Mouse (Mus musculus) gonadal fat pad, adult 2 months (tissue): Measurements from ENCODE around the gene Acot7. TPM values are rescaled to one million over a fixed set of nuclear protein-coding genes. Genes with fewer than 3 reads are reported as not detected.

Source experiments
- DNase-seq: peaks from one replicate; pipeline ENCODE4 v3.0.0-alpha.2; 2012; ENCODE audit warnings: low read depth
- polyA plus RNA-seq: library from polyadenylated mRNA; depleted of rRNA; stranded (reverse); fragments of >200 nt; gene quantifications from 2 replicates; pipeline ENCODE4 v1.2.3, GENCODE M21; 2012; rRNA removed

Gene Acot7
- polyA plus RNA-seq, result 25.6 and 27.3 TPM in 2 replicates

- no peak for DNase-seq
These were observed at the start of gene Acot7 for GRCm38 (mm10) chr4:152177537-152178343. Acot7 (plus strand) TSS chr4:152178134.

GRCm38 (mm10) chr4:152128784-152129183 is 49.1 kb upstream of the Acot7 start:
- DNase-seq, result no peak

DNA sequence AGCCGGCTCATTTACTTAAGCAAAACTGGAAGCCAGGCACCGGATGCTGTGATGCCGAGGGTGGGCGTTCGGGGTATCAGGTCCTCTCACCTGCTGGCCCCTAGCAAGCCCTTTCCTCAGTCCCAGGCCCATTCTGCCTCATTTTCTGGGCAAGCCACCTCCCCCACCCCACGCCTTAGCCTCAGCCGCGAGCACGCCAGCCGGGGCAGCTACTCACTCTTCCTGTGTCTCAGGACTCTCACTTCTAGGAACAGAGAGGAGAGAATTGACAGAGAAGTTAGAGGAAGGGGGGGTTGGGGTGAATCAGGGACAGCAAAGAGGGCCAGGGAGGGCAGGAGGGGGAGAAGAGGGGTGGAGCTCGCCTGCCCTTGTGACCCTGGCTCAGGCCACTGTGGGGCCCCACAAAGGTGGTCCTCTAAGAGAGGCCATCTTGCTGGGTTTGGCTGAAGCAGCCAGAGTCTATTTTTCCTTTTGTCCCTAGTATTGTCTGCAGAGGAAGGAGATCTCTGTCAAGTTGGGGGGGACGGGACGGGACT is 48.5 kb upstream of the Acot7 start:
- no peak for DNase-seq

GRCm38 (mm10) chr4:152130771-152131653 is 46.9 kb upstream of the Acot7 start:
- DNase-seq, result no peak

GRCm38 (mm10) chr4:152131809-152132771 is 45.8 kb upstream of the Acot7 start:
- no peak for DNase-seq

DNA sequence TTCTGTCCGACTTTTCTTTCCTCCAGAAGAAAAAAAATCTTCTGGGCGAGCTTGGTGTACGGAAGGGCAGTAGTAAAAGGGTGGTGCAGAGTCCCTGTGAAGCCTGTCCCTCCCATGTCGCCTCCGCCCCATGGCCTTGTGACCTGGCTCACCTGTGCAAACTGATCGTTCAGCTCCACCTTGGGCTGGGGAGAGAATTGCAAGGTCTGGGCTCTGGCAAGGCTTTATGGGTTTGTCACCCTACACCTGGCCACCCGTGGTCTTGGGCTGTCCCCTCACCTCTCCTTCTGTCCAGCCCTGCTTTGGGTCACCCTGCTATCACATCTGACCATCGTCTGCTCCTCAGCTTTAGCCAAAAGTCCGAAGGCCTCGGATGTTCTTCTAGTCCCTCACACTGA is 45.2 kb upstream of the Acot7 start:
- no peak for DNase-seq

GRCm38 (mm10) chr4:152133213-152133612 is 44.7 kb upstream of the Acot7 start:
- no peak for DNase-seq

- DNase-seq, result no peak
These were observed 43.4 kb upstream of the Acot7 start for GRCm38 (mm10) chr4:152134507-152134906.

- DNase-seq, result no peak
These were observed 42.6 kb upstream of the Acot7 start for GRCm38 (mm10) chr4:152135363-152135762.

DNA sequence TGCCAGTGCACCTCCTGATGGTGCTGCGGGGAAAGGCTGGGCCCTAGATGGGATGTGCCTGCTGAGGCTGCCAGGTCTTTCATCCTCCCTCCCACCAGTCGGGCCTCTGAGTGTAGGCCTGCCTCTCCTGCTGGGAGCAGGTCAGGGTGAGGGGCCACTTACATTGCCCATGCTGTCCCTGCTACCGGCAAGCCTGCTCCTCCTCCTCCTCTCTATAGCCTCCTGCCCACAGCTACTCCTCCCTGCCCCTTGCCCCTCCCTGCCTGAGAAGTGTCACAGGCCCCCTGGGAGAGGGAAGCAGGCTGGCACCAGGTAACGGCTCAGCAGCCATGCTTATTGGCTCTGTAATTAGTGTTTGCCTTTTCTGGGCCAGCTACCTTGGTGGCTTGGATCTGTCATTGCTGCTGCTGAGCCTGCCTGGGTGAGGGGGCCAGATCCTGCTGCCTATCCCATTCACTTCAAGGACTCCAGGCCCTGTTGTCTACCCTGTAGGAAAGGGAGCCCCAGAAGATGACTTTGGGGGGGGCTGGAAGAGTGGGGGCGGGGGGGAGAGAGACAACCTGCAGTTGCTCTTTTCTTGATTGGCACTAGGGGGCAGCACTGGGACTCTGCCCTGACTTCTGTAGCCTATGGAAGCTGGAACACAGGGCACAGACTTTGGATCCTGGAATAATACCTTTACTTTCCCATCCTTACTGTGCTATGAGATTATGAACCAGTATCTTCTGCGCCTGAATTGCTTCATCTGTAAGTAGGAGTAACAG is 41.6 kb upstream of the Acot7 start:
- no peak for DNase-seq

GRCm38 (mm10) chr4:152136876-152137250 is 41.1 kb upstream of the Acot7 start:
- no peak for DNase-seq

GRCm38 (mm10) chr4:152138497-152139260 is 39.3 kb upstream of the Acot7 start:
- no peak for DNase-seq

DNA sequence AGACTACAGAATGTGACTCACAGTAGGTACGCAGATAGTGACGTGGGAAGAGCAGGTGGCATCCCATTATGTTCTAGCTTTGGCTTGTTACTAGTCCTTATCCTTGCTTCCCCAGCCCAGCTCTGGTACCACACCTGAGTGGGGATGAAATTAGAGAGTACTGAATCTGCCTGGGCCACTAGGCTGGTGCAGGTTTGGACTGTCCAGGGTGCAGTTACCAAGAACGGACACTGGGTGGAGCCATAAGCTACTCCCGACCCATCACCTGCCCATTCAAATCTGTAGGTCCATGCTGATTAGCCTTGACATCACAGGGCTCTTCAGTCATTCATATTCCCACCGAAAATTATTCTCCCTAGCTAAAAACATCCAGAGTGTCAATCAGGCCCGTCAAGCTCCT is 37.5 kb upstream of the Acot7 start:
- no peak for DNase-seq

- DNase-seq, result no peak
These were observed 36.3 kb upstream of the Acot7 start for GRCm38 (mm10) chr4:152141521-152142135.

DNA sequence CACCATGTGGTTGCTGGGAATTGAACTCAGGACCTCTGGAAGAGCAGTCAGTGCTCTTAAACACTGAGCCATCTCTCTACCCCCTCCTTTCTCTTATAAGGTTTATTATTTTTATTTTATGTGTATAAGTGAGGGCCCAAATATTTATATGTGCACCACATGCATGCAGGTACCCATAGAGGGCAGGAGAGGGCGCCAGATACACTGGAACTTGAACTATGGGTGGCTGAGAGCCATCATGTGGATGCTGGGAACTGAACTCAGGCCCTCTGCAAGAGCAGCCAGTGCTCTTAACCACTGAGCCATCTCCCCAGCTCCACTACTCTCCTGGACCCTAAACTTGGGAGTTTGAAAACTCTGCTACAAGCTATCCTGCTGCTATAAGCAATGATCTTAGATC is 34.3 kb upstream of the Acot7 start:
- no peak for DNase-seq

- DNase-seq, result no peak
These were observed 32.5 kb upstream of the Acot7 start for GRCm38 (mm10) chr4:152145473-152145872.

DNA sequence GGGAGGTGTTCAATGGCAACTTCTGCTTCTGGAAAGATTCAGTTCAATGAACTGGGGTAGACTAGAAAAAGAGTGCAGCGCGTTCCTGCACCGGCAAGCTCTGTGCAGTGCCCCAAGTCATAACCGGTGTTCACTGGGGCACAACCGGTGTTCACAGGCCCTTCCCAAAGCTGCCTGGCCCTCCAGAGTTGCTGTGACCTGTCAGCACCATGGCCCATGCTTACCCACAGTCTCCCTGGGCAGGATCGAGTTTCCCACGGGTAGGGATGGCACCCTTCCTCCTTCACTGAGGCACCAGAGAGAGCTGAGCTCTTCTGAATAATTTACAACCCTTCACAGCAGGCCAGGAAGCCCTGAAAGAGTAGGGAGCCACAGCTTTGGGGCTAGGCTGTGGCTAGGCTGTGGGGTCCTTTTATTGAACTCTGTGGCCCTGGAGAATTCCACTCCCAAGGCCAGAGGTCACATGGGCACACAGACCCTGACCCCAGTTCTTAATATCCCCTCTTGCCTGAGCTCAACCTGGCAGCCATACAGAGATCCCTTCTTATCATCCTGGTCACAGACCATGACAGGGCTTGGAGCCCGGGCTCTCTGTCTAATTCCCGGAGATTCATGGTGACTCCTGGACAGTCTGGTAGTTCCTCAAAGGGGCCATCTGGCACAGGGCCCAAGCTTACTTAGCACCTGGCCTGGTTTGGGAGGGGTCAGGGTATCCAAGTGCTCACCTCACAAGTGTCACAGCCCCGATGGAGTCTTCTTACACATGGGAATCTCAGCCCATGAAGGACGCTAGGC is 31.7 kb upstream of the Acot7 start:
- no peak for DNase-seq

DNA sequence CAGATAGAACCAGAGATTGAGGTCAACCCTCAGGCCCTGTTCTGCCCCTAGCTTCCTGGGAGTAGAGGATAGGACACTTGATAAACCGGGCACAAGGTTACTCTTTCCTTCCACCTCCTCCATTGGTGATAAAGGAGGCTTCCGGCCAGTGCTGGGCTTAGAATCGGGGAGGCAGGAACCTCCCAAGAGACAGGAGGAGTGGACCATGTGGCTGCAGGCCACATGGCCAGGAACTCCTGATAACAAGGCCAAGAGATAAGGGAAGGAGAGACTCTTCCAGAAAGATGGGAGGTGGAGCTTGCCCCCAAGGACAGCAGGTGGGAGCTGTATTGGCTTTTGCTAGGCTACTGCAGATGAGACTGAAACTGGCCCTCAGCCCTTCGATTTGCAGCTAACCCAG is 27.4 kb upstream of the Acot7 start:
- DNase-seq, result no peak
